Mouse (Mus musculus) adrenal gland, adult (tissue): Measurements from ENCODE around the gene Dppa2.
"Not testable (repeated sequence)": the region's sequence is repeated elsewhere in the genome, so short reads cannot be mapped to it uniquely, and the experiment has no call there.

ENCODE experiments used
- DNase-seq, 2 experiments: peaks; one replicate each; pipeline ENCODE4 v3.0.0; 2022 to 2023; ENCODE audit warnings: low spot score in 1 of 2; ENCODE audit not compliant: inconsistent age in 2 of 2

The Dppa2 gene

GRCm38 (mm10) chr16:48303509-48303908, at the start of gene Dppa2:
Dppa2 (plus strand) TSS chr16:48303908.
- peak in 1 of 2 experiments; percentile 51 for DNase-seq

DNA sequence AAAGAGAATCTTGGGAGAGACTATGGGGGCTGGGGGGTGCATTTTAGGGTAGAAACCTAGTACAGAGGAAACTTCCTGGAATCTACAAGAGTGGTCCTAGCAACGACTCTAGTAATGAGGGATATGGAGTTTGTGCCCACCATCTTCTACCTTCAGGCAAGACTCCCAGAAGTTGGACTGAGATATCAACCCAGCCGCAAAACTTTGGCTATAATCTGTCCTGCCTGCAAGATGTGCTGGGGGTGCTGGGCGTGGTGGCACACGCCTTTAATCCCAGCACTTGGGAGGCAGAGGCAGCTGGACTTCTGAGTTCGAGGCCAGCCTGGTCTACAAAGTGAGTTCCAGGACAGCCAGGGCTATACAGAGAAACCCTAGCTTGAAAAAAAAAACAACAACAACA, 49.1 kb upstream of the Dppa2 start:
- no peak for DNase-seq

- DNase-seq = no peak
These were observed 44.2 kb upstream of the Dppa2 start for GRCm38 (mm10) chr16:48259519-48259918.

DNA sequence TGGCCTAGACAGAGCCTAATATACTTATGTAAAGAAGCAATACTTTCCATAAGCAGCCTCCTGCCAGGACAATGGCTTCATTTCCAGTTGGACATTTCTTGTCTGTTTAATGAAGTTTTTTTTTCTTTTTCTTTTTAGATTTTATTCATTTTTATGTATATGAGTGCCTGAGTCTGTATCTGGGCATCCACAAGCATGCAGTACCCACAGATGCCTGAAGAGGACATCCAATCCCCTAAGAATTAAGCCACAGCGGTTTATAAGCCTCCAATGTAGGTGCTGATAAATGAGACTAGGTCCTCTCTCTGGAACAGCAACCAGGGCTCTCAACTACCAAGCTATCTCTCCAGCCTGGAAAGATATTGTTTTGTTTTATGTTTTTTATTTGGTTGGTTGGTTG, 40.8 kb upstream of the Dppa2 start:
- no peak for DNase-seq

DNA sequence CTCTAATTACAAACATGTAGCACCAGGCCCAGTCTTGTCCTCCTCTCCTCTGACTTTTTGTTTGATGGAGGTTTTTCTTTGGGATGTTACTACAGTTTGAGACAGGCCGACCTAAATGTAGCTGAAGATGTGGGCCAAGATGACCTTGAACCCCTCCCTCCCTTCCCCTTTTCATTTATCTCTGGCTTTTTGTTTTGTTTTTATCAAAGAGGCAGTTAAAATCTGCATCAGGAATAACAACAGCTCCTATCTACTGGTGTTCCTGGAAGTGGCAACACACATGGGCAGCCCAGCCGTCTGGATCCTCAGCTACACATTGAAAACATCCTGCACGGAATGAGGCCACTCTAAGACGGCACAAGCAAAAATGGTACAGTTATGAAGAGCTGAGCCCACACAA, 37.9 kb upstream of the Dppa2 start:
- DNase-seq = no peak

GRCm38 (mm10) chr16:48276940-48277339, 26.8 kb upstream of the Dppa2 start:
- DNase-seq = no peak

DNA sequence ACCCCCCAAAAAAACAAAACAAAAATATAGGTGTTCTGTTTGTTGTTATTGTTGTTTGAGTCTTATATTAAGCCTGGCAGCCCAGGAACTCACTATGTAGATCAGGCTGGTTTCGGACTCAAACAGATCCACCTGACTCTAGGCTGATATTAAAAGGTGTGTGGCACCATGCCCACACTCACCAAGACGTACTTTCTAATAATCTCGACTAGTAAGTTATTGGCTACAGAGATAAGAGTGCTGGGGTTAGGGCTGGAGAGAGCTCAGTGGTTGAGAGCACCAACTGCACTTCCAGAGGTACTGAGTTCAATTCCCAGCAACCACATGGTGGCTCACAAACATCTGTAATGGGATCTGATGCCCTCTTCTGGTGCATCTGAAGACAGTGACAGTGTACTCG, 22.8 kb upstream of the Dppa2 start:
- no peak for DNase-seq

DNA sequence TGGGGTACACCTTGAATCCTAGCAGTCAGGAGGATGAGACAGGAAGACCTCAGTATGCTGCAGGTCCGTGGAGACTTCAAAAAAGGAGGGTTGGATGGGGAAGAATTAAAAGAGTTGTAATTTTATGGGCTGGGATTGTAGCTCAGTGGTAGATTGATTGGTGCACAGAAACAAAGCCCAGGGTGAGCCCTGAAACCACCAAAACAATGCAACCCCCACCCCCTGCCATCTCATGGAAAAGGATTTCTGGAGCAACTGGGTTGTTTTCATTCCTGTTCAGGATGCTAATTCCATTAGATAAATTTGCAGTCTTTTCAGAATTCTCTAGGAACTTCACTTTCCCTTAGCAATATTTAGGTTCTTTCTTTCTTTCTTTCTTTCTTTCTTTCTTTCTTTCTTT, 20.9 kb upstream of the Dppa2 start:
- no peak for DNase-seq

- no peak for DNase-seq
These were observed 20.2 kb upstream of the Dppa2 start, which contains the start of gene Dppa4 for GRCm38 (mm10) chr16:48283517-48283916. Dppa4 (plus strand) TSS chr16:48283733.

GRCm38 (mm10) chr16:48285517-48285916, 18.2 kb upstream of the Dppa2 start:
- no peak for DNase-seq

DNA sequence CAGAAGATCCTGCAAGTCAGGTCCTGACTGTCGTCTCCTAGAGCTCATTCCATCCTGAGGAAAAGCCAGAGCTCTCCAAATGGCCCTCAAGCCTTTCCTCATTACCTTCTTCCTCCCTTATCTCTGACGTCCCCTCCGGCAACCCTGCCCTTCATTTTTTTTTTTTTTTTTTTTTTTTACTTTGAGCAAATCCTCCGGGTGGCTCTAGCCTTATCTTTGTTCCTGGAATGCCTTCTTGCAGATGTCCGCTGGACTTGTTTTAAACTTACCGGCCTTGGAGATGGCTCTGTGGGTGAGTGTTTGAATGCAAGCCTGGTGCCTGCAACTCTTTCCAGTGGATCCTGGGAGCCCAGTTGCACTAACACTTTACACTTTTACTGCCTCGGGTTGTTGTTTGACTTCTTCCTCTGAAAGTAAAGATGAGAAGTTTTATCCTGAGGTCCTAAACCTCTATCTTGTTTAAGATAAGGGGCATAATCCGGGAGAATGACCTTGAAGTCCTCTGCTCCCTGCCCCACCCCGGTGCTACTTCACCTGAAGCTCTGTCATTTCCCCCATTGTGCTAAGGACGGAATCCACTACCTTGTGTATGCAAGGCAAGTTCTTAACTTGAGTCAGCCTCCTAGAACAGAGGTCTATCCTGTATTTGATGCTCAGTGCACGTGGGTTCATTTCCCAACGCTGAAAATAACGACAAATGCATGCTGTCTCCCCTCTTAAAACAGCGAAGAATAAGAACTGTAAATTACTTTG, 6.1 kb upstream of the Dppa2 start:
- peak in 1 of 2 experiments; percentile 23 for DNase-seq

DNA sequence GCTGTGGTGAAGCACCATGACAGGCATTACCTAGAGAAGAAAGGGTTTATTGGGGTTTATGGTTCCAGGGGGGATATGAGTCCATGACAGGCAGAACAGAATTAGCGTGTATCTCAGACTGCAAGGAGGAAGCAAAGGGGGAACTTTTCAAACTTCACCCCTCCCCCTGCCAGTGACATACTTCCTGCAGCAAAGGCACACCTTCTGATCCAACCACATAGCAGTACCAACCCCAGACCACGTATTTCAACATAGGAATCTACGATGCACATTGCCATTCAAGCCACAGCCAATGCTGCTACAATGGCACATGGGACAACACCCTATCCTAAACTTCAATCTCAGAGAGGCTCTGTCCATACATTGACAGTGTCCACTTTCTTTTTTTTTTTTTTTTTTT, 3.8 kb upstream of the Dppa2 start:
- no peak for DNase-seq

DNA sequence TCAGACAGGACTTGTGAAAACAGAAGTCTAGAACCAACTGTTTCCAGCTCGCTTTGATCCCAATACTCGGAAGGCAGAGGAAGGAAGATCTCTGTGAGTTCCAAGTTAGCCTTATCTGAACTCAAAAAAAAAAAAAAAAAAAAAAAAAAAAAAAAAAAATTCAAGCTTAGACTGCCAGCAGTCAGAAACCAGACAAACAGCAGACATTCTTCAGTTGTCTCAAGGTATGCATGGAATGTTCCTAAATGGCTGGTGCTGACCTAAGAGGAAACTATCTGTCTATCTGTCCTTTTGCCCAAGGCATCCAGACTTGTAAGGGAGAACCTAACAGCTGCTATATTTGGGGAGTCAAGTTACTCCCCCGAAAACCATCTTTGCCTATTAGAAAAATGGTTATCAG, 275 bp downstream of the Dppa2 start:
- no peak for DNase-seq

DNA sequence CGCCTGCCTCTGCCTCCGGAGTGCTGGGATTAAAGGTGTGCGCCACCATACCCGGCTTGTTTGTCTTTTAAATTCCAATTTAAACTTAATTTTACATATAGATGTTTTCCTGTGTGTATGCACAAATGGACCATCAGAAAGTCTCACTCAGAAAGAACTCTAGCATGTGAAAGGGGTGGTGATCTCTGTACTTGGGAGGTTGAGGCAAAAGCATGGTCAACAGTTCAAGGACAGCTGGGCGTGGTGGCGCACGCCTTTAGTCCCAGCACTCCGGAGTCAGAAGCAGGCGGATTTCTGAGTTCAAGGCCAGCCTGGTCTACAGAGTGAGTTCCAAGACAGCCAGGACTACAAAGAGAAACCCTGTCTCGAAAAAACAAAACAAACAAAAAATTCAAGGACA, 5.2 kb downstream of the Dppa2 start:
- DNase-seq = not testable (repeated sequence)

GRCm38 (mm10) chr16:48309912-48310630, 6.4 kb downstream of the Dppa2 start:
- no peak for DNase-seq

DNA sequence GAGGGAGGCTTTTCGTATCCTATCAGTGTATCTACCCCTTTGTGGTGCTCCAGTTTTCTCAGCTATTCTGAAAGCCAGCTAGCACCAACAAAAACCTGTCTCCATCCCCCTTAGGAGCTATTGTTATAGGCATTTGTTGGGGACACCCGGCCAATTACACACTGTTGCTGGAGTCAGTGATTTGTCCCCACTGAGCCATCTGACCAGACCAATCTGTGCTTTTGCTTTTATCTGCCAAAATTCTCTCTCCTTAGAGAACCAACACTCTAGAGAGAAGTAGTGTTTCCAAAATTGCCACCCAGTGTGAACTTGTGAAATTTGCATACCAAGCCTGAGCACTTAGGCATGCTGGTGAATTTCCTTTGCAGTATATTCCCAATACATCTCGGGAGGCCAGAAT, 11.6 kb downstream of the Dppa2 start:
- no peak for DNase-seq

GRCm38 (mm10) chr16:48320781-48321180, 17.1 kb downstream of the Dppa2 start:
- DNase-seq = no peak

DNA sequence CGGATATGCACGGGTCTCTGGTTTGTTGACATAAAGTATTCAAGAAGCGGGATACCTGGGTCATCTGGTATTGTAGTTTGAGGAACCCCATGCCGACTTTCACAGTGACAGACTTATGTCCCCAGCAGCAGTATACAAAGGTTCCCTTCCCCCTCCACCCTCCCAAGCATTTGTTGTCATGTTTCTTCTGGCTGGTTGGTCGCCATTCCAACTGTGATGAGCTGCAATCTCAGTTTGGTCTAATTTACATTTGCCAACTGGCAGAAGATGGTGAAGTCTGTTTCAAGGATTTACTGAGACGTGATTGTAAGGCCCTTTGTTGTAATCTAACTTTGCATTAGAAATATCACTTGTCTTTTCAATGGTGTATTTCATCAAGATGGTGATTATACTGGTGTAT, 19.4 kb downstream of the Dppa2 start:
- no peak for DNase-seq

DNA sequence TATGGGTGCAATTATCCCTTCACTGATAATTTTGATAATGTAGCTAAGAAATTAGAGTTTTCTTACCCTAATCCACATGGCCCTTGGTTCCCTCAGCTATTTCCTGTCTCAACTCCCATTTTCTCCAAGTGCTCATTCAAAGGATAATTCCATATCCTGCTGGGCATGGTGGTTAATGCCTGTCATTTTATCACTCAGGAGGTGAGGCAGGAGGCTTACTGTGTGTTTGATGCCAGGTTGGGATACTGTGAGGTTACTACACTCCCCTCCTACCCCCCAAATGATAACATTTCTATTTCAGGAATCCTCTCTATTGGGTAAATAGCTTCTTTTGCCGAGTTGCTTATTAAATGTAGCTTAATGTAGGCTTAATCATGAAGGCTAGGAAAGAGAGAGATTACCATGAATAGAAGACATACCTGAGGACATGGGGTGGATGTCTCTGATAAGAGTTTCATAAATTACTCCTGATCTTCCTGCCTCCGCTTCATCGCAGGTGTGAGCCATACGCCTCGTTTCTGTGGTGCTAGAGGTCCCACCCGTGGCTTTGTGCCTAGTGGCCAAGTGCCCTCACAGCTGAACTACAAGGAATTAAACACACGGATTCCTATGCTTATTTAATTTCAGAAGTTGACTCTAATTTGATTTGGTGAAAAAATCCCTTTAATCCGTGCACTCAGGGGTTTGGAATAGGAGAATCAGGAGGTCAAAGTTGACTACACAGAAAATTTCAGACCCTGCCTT, 20.1 kb downstream of the Dppa2 start:
- DNase-seq = no peak

GRCm38 (mm10) chr16:48326903-48327302, 23.2 kb downstream of the Dppa2 start:
- DNase-seq = peak in 1 of 2 experiments; percentile 48

DNA sequence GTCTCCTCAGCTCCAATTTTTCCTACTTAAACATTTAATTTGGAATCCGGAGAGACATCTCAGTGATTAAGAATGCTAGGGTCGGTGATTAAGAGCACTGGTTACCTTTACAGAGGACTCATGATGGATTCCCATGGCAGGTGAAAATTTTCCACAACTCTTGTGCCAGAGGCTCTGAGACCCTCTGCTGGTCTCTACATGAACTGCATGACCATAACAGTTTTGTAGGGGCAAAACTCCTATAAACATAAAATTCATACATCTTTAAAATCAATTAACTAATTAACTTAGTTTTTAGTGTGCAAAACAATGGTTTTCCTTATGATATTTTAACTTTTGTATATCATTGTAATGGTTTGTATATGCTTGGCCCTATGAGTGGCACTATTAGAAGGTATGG, 24.7 kb downstream of the Dppa2 start:
- DNase-seq = no peak

- DNase-seq = peak in 1 of 2 experiments; percentile 53
These were observed 28.1 kb downstream of the Dppa2 start for GRCm38 (mm10) chr16:48331822-48332221.
